Mouse (Mus musculus): Measurements from ENCODE around the gene Srpk2. TPM values are rescaled to one million over a fixed set of nuclear protein-coding genes. Genes with fewer than 3 reads are reported as not detected.
"Not testable (repeated sequence)": the region's sequence is repeated elsewhere in the genome, so short reads cannot be mapped to it uniquely, and the experiment has no call there.

Srpk2 gene
- total RNA-seq, 2 experiments from 2014 or later, result 26.8 to 27.1 TPM

DNA sequence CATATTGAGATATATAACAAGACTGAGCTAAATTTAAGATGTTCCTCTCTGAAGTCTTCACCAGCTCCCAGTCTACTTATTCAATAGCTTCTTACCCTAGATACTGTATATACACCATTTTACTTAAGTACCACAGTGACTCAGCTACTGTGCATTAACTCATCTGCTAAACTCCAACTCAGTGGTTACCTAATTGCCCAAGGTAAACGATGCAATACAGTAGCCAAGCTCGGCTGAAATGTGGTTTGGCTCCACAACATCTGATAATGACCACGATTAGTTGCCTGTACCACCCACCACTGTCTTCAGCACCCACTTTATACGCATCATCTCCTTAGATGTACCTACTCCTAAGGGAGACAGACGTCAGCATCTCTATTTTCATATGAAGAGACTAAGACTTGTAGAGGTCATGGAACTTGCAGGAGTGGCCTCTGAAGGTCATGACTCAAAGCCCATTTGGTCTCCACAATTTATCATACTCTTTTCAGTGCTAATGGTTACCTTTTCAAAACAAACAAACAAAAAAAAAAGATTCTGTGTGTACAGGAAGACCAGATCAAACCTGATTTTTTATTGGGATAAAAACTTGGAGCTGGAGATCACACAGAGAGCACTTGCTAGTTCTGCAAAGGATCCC, 88.0 kb downstream of the Srpk2 start:
- no peak for DNase-seq
- intact Hi-C loops (cut with DNase I), result no loop called here
- Histone ChIP-seq H3K4me3 (no peak overlapping the region), H3K27ac (no peak overlapping the region)
- no peak for TF ChIP-seq CTCF (IDR thresholded peaks at IDR 0.05)

DNA sequence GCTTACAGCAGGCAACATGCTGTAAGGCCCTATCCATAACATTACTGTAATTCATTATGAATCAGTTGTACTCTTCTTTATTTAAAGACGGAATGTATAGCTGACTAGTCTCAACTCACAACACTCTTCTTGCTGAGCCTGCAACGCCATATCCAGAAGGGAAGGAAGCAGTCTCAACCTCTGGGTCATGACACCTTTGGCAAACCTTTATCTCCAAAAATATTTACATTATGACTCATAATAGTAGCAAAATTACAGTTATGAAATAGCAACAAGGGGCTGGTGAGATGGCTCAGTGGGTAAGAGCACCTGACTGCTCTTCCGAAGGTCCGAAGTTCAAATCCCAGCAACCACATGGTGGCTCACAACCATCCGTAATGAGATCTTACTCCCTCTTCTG, 94.1 kb downstream of the Srpk2 start:
- H3K27ac ChIP-seq; DNase-seq; intact Hi-C loops (cut with DNase I); H3K4me3 ChIP-seq: not testable (repeated sequence)

DNA sequence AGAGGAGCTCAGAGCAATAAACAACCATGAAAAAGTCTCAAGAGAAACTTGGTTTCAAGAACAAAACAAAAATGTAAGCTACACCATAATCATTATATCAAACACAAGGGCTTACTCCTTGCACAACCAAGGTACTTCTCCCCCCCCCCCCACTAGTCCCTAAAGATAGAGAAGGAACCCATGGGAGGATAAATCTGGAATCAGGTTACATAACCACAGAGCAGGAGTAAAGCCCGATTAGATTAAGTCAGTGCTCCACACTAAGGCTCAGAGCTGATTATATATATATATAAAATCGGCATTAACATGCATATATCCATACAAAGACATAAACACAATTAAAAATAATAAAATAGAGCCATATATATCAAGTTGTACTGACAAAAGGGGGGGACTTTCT, 96.8 kb downstream of the Srpk2 start:
- intact Hi-C loops (cut with DNase I), result no loop called here
- no peak for TF ChIP-seq CTCF (IDR thresholded peaks at IDR 0.05)
- no peak for DNase-seq
- H3K4me3 ChIP-seq, result no peak overlapping the region
- peak overlapping the region; percentile 77 for H3K27ac ChIP-seq

DNA sequence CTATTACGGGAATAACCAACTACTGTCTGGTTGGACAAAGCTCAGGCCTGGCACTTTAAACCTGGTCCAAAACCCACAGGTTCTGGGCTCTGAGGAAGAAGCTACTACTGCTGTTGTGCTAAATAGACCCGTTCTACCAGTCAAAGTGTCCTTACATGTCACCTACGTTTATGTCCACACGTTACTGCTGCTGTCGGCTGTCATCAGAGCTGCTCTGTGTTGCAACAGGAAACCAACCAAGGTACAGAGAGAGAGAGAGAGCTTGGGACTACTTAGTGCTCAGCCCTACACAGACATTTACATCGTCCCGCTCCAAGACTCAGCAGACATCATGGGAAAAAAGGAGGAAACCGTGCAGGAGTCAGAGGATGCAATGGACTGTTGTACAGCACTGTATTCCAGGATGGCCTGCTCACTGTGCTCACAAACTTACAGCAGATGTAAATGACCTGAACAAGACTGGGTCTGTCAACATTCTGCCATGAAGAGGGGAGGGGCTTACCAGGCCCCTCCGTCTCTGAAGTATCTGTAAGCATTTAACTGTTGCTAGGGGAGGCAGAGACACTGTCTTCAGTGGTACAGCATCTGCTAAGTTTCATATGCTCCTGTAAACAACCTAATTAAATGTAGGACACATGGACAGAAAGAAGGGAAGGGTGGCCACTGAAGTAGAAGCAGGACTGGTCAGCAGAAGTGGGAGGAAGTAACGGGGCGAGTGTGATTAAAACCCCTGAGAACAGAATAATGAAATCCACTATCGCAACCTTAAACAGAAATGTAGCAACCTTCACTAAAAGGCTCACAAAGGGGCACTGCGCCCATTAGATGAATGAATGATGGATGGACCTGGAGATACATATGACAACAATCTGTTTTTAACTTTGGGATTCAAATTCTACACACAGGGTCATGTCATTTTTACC, 97.6 kb downstream of the Srpk2 start:
- Histone ChIP-seq H3K27ac (peak overlapping the region; percentile 77), H3K4me3 (no peak overlapping the region)
- TF ChIP-seq CTCF (IDR thresholded peaks at IDR 0.05), result no peak
- intact Hi-C loops (cut with DNase I), result no loop called here
- DNase-seq, result no peak

DNA sequence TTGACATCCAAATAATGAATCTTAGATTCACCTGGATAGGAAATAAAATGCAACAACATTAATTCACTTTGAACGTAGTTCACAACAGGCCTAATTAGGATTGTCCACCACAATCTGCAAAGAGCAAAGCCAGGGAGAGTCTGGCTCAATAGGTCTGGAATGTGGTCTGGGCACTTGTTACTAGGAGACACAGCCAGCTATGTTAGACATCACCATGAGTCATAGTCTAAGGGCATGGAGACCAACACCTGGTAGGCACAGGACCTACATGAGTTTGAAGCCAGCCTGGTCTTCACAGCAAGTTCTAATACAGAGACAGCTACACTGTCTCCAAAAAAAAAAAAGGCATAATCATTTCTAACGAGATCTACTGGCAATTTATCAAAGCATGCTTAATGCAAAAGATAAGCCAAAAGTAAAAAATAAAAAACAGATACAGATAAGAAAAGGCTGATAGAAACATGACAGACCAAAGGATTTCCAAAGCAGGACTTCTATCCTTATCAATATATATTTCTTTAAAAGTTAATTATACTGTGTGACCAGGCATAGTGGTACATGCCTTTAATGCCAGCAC, 102.8 kb downstream of the Srpk2 start:
- Histone ChIP-seq H3K4me3 (no peak overlapping the region), H3K27ac (no peak overlapping the region)
- DNase-seq, result no peak
- no peak for TF ChIP-seq CTCF (IDR thresholded peaks at IDR 0.05)
- intact Hi-C loops (cut with DNase I), result no loop called here

DNA sequence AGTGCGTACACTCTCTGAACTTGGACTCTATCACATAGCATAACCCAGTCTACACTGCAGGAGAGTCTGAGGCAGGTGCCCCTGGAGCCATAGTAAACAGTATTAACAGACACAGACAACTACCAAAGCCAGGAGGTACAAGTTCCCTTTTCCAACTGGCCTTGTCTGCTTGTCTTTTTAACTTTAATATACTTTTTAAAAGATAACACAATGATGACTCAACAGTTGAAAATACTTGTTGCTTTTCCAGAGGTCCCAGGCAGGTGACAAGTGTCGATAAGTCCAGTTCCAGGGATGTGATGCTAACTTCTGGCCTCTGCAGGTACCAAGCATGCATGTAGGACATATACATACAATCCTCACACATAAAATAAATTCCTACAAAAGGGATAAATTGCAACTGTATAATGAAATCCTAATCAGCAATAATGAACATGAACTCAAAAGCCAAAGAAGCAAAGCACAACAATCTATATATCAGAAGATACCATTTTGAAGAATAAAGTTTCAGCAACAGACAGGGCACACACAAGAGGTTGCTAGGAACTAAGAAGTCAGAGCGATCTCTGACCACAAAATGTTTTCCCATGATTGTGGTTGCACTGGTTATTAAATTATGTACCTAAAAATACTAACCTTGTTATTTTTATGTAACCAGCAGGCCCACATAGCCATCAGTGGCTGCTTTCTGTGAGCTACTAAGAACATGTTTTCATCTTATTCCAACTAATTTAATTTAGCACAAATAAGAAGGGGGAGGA, 105.1 kb downstream of the Srpk2 start:
- Histone ChIP-seq H3K4me3 (no peak overlapping the region), H3K27ac (no peak overlapping the region)
- DNase-seq, result no peak
- no peak for TF ChIP-seq CTCF (IDR thresholded peaks at IDR 0.05)
- intact Hi-C loops (cut with DNase I), result no loop called here

DNA sequence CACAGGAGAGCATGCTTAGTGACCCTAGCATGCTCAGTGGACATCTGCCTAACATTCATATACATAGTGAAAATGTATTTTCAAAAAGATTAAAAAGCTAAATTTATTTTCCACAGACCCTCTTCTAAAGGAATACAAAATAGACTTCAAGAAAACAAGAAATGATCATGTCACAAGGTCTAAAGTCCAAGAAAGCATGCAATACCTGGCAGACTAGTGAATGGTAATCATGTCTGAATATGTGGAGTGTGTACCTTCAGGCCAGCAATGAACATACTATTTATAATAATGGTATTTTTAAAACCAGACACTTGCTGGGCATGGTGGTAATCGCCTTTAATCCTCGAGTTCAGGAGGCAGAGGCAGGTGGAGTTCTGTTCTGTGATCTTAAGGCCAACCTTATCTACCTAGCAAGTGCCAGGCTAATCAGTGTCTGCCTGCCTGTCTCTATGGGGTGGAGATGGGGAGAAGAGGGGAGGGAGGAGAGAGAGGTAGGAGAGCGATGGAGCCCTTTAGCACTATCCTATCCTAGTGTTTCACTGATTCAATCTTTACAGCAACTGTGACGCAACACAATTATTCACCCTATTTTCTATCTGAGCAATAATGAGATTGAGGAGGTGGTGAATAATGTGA, 106.0 kb downstream of the Srpk2 start:
- no peak for DNase-seq
- no peak for TF ChIP-seq CTCF (IDR thresholded peaks at IDR 0.05)
- intact Hi-C loops (cut with DNase I), result no loop called here
- H3K4me3 ChIP-seq, result no peak overlapping the region
- H3K27ac ChIP-seq, result no peak overlapping the region

DNA sequence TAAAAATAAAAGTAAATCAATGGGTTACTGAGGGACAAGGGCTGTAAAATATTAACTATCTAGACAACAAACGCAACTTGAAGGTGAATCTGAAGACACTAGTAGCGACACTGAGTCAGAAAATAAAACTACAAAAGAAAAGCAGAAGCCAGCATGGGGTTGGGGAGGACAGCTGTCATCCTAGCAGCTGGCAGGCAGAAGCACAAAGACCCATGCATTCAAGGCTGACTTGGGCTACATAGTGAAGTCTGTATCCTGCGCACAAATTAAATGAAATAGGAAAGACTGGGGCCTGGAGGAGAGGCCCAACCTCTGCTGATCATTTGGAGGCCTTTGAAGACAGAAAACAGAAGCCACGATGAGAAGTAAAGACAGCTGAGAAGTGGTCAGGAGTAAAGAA, 106.6 kb downstream of the Srpk2 start:
- no peak for TF ChIP-seq CTCF (IDR thresholded peaks at IDR 0.05)
- no peak for DNase-seq
- intact Hi-C loops (cut with DNase I), result no loop called here
- Histone ChIP-seq H3K27ac (no peak overlapping the region), H3K4me3 (no peak overlapping the region)

DNA sequence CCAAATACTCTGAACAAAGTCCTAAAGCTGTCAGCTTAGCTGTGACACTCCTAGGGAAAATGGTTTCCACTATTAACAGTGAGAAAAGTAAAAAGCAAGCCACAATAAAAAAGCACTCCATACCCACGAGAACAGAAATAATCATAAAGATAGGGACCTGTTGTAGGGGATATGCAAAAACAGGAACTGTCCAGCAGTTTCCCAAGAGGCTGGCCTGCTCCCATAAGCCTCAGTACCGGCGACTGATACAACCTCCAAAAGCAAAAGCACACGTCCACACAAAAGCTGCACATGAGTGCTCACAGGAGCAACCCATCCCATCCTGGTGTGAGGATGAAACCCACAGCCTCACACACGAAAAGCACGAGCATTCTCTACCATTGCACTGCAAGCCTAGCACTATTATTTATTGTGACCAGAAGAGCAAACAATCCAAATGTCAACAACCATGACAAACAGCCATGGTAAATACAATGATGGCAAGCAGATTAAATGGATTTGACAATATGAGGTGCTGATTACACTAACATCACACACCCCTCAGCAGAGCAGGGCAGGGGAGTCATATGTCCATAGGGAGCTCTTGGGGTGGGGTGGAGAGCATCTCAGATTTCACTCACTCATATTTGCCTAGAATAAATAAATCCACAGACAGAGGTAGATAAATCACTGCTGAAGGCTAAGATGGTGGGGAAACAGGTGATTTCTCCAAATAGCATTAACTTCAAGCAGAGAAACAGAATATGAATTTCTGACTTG, 107.9 kb downstream of the Srpk2 start:
- no peak overlapping the region for H3K27ac ChIP-seq
- H3K4me3 ChIP-seq, result no peak overlapping the region
- intact Hi-C loops (cut with DNase I), result no loop called here
- TF ChIP-seq CTCF (IDR thresholded peaks at IDR 0.05), result no peak
- no peak for DNase-seq

DNA sequence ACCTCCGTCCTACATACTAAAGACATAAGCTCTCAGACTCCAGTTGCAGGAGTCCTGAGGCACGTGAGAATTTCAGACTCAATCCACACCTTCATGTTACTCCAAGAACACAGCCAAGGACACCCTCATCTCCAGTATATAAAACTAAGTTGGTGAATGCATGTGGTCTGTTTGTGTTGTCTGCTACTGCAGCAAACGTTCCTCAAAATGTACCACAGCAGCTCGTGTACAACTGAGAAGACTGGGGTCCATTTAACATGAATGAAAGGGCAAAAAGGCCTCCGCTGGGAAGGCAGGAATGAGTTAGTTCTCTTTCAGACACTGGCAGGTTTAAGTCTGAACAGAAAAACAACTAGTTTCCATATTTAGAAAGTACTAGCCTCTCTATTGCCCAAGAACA, 110.5 kb downstream of the Srpk2 start:
- no peak overlapping the region for H3K4me3 ChIP-seq
- TF ChIP-seq CTCF (IDR thresholded peaks at IDR 0.05), result no peak
- DNase-seq, result no peak
- no peak overlapping the region for H3K27ac ChIP-seq
- intact Hi-C loops (cut with DNase I), result no loop called here

DNA sequence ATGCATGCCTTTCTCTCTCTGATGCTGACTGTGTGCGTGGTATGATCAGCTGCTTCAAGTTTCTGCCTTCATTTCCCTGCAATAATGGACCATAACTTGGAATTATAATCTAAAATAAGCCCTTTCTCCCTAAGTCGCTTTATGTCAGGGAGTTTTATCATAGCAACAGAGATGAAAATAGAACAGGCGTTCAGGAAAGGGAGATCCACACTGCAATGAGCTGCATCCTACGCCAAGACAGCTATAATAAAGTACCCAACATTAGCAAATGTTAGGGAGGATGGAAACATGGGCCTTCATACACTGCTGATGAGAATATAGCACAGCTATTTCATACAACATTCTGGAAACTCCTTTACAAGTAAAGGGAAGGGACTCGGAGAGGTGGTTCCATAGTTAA, 116.2 kb downstream of the Srpk2 start:
- Histone ChIP-seq H3K27ac (no peak overlapping the region), H3K4me3 (no peak overlapping the region)
- no peak for DNase-seq
- intact Hi-C loops (cut with DNase I), result no loop called here
- TF ChIP-seq CTCF (IDR thresholded peaks at IDR 0.05), result no peak

DNA sequence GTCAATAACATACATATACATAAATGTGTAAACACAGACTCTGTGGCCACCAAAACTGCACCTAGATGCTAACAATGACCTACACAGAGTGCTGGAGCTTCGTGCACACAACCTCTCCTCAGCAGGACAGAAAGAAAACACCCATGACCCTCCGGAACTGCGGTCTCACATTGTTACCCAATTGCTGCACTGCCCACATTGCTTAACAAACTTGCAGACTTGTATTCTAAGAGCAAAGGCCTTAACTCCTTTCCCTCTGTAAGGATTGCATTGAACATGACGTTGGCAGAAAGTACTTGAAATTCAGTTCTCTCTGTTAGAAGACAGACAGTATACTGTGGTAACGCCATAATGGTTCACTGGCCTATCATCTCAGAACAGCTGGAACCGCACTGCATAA, 118.0 kb downstream of the Srpk2 start:
- TF ChIP-seq CTCF (IDR thresholded peaks at IDR 0.05), result no peak
- intact Hi-C loops (cut with DNase I), result no loop called here
- H3K27ac ChIP-seq, result no peak overlapping the region
- no peak overlapping the region for H3K4me3 ChIP-seq
- no peak for DNase-seq
